Mouse (Mus musculus) cerebellum, adult 18-20 months (tissue): ENCODE data around the gene Wdr17.

Source experiments
- DNase-seq, 2 experiments: peaks; one replicate each; pipeline ENCODE4 v3.0.0; 2021

The Wdr17 gene

GRCm38 (mm10) chr8:54597386-54597785 is 289.6 kb downstream of the Wdr17 start:
- no peak for DNase-seq

- no peak for DNase-seq
Measured at GRCm38 (mm10) chr8:54596940-54597339, 290.0 kb downstream of the Wdr17 start.

- DNase-seq, result no peak
Measured at GRCm38 (mm10) chr8:54596051-54596450, 290.9 kb downstream of the Wdr17 start.

- no peak for DNase-seq
Measured at GRCm38 (mm10) chr8:54594634-54595033, 292.4 kb downstream of the Wdr17 start.

GRCm38 (mm10) chr8:54582886-54583285 is 304.1 kb downstream of the Wdr17 start:
- no peak for DNase-seq

- no peak for DNase-seq
Measured at GRCm38 (mm10) chr8:54581436-54581835, 305.5 kb downstream of the Wdr17 start.
